Mouse (Mus musculus) adrenal gland, adult 18-20 months (tissue): ENCODE results near the gene Acsf3. TPM values are rescaled to one million over a fixed set of nuclear protein-coding genes. Genes with fewer than 3 reads are reported as not detected.

Source experiments
- DNase-seq, 2 experiments: peaks; one replicate each; pipeline ENCODE4 v3.0.0; 2021 to 2022; ENCODE audit warnings: low spot score in 2 of 2
- total RNA-seq, 2 experiments: library from RNA; stranded (reverse); gene quantifications; 1 replicate in 1 of 2; 2 replicates in 1 of 2; pipeline ENCODE4 v1.2.3; 2021

The Acsf3 gene
- total RNA-seq, 2 experiments from 2014 or later = 42.0 to 76.0 TPM

- DNase-seq = no peak
These were observed 15.2 kb upstream of the Acsf3 start for GRCm38 (mm10) chr8:122760116-122760515.

- DNase-seq = no peak
These were observed 14.2 kb upstream of the Acsf3 start for GRCm38 (mm10) chr8:122761109-122761508.

GRCm38 (mm10) chr8:122762731-122763266, 12.5 kb upstream of the Acsf3 start:
- no peak for DNase-seq

- DNase-seq = peak in 1 of 2 experiments; percentile 31
These were observed 12.0 kb upstream of the Acsf3 start for GRCm38 (mm10) chr8:122763267-122763738.

GRCm38 (mm10) chr8:122764790-122765474, 10.4 kb upstream of the Acsf3 start:
- no peak for DNase-seq

GRCm38 (mm10) chr8:122766189-122766588, 9.1 kb upstream of the Acsf3 start:
- no peak for DNase-seq

- DNase-seq = peak in 1 of 2 experiments; percentile 34
These were observed 8.6 kb upstream of the Acsf3 start for GRCm38 (mm10) chr8:122766647-122767200.

GRCm38 (mm10) chr8:122767229-122767628, 8.1 kb upstream of the Acsf3 start:
- DNase-seq = no peak

- no peak for DNase-seq
These were observed 5.8 kb upstream of the Acsf3 start for GRCm38 (mm10) chr8:122769251-122770058.

GRCm38 (mm10) chr8:122772431-122773060, 2.7 kb upstream of the Acsf3 start:
- DNase-seq = no peak

GRCm38 (mm10) chr8:122777701-122778100, 2.4 kb downstream of the Acsf3 start:
- no peak for DNase-seq

GRCm38 (mm10) chr8:122778703-122779239, 3.5 kb downstream of the Acsf3 start:
- DNase-seq = no peak

- DNase-seq = no peak
These were observed 4.0 kb downstream of the Acsf3 start for GRCm38 (mm10) chr8:122779255-122779654.

- DNase-seq = no peak
These were observed 9.5 kb downstream of the Acsf3 start for GRCm38 (mm10) chr8:122784756-122785155.

- DNase-seq = no peak
These were observed 14.5 kb downstream of the Acsf3 start for GRCm38 (mm10) chr8:122789796-122790195.

GRCm38 (mm10) chr8:122793375-122794174, 18.3 kb downstream of the Acsf3 start:
- no peak for DNase-seq

GRCm38 (mm10) chr8:122794175-122794454, 18.8 kb downstream of the Acsf3 start:
- no peak for DNase-seq

GRCm38 (mm10) chr8:122803906-122804761, 28.8 kb downstream of the Acsf3 start:
- DNase-seq = no peak

- DNase-seq = no peak
These were observed 30.1 kb downstream of the Acsf3 start for GRCm38 (mm10) chr8:122805349-122805748.
